Mouse (Mus musculus): ENCODE data around the gene Hmgb1. TPM values are rescaled to one million over a fixed set of nuclear protein-coding genes. Genes with fewer than 3 reads are reported as not detected.
"Not testable (repeated sequence)": the region's sequence is repeated elsewhere in the genome, so short reads cannot be mapped to it uniquely, and the experiment has no call there.

Gene Hmgb1
- total and polyA plus RNA-seq, 3 experiments: 227 to 899 (median 288) TPM

- in situ Hi-C loops (cut with MboI; ENCODE audit: low pct_ligation_motif_present, low pct_unique_long_range_greater_than_20kb, low sequenced_read_pairs): no loop called here
- no peak overlapping the region for H3K27ac ChIP-seq (ENCODE audit: insufficient read depth, low read depth)
- H3K9ac ChIP-seq (ENCODE audit: insufficient read depth, low read depth): no peak overlapping the region
- TF ChIP-seq EP300 (IDR thresholded peaks at IDR 0.05; ENCODE audit: low read length): no peak
- TF ChIP-seq ZC3H11A (IDR thresholded peaks at IDR 0.05; ENCODE audit: low read depth, low read length): no peak
- no peak for TF ChIP-seq SMC3 (IDR thresholded peaks at IDR 0.05; ENCODE audit: low read depth, low read length)
- TF ChIP-seq ZNF384 (IDR thresholded peaks at IDR 0.05; ENCODE audit: low read depth, low read length): no peak
- no peak for TF ChIP-seq RCOR1 (conservative IDR thresholded peaks at IDR 0.05; ENCODE audit: low read depth, low read length)
- no peak for TF ChIP-seq NELFE (IDR thresholded peaks at IDR 0.05; ENCODE audit: low read depth, low read length)
- TF ChIP-seq MXI1 (IDR thresholded peaks at IDR 0.05; ENCODE audit: low read depth, low read length): no peak
- no peak for TF ChIP-seq UBTF (IDR thresholded peaks at IDR 0.05; ENCODE audit: low read depth, low read length)
- no peak for TF ChIP-seq USF2 (conservative IDR thresholded peaks at IDR 0.05; ENCODE audit: low read depth, low read length)
- no peak for TF ChIP-seq CHD2 (IDR thresholded peaks at IDR 0.05; ENCODE audit: low read length)
- no peak for DNase-seq (ENCODE audit: extremely low read depth)
- no peaks in the 10 kb centered on the region for H3K9me3 ChIP-seq (replicated peaks; ENCODE audit: low read length)
- no peaks in the 10 kb centered on the region for H3K27me3 ChIP-seq (replicated peaks)
- H3K4me1 ChIP-seq (ENCODE audit: control insufficient read depth in 1 of 2, insufficient read depth in 2 of 2): peaks cover 0 to 4% of the 10 kb centered on the region in 2 experiments; a peak in 3 of 4 replicates
- H3K4me2 ChIP-seq (ENCODE audit: insufficient read depth, low read depth, poor library complexity, severe bottlenecking): no peak overlapping the region
- dilution Hi-C loops (cut with MboI; ENCODE audit: extremely low pct_ligation_motif_present, extremely low pct_unique_long_range_greater_than_20kb, low sequenced_read_pairs): no loop called here
- H3K4me3 ChIP-seq (replicated peaks in 1 of 3; ENCODE audit: low read depth in 2 of 3, low read length in 2 of 3, poor library complexity in 1 of 3): no peak overlapping the region
- H3K36me3 ChIP-seq (replicated peaks in 1 of 2; ENCODE audit: control insufficient read depth in 1 of 2, insufficient read depth in 1 of 2, low read length in 1 of 2): no peaks in the 10 kb centered on the region
- H3K79me2 ChIP-seq (replicated peaks; ENCODE audit: control insufficient read depth, extremely low read depth, insufficient read depth, poor library complexity, severe bottlenecking): no peaks in the 10 kb centered on the region
Measured at GRCm38 (mm10) chr5:149140336-149140735, 44.0 kb downstream of the Hmgb1 start.

GRCm38 (mm10) chr5:149138087-149138486 is 46.2 kb downstream of the Hmgb1 start:
- H3K27me3 ChIP-seq (replicated peaks); H3K9me3 ChIP-seq (replicated peaks; ENCODE audit: low read length); dilution Hi-C loops (cut with MboI; ENCODE audit: extremely low pct_ligation_motif_present, extremely low pct_unique_long_range_greater_than_20kb, low sequenced_read_pairs); H3K4me2 ChIP-seq (ENCODE audit: insufficient read depth, low read depth, poor library complexity, severe bottlenecking); H3K36me3 ChIP-seq (replicated peaks in 1 of 2; ENCODE audit: control insufficient read depth in 1 of 2, insufficient read depth in 1 of 2, low read length in 1 of 2); H3K9ac ChIP-seq (ENCODE audit: insufficient read depth, low read depth); H3K27ac ChIP-seq (ENCODE audit: insufficient read depth, low read depth); DNase-seq (ENCODE audit: extremely low read depth); H3K79me2 ChIP-seq (replicated peaks; ENCODE audit: control insufficient read depth, extremely low read depth, insufficient read depth, poor library complexity, severe bottlenecking); H3K4me3 ChIP-seq (replicated peaks in 1 of 3; ENCODE audit: low read depth in 2 of 3, low read length in 2 of 3, poor library complexity in 1 of 3); in situ Hi-C loops (cut with MboI; ENCODE audit: low pct_ligation_motif_present, low pct_unique_long_range_greater_than_20kb, low sequenced_read_pairs); H3K4me1 ChIP-seq (ENCODE audit: control insufficient read depth in 1 of 2, insufficient read depth in 2 of 2): not testable (repeated sequence)
- 0 out of 2 replicates have a peak, but pooled peaks have one; percentile 19 for TF ChIP-seq TBP (conservative IDR thresholded peaks at IDR 0.05; ENCODE audit: low read depth, low read length)

- Histone ChIP-seq H3K9ac (ENCODE audit: insufficient read depth, low read depth) (no peak overlapping the region), H3K4me3 (replicated peaks in 1 of 3; ENCODE audit: low read depth in 2 of 3, low read length in 2 of 3, poor library complexity in 1 of 3) (no peak overlapping the region), H3K9me3 (replicated peaks; ENCODE audit: low read length) (no peaks in the 10 kb centered on the region), H3K36me3 (replicated peaks in 1 of 2; ENCODE audit: control insufficient read depth in 1 of 2, insufficient read depth in 1 of 2, low read length in 1 of 2) (no peaks in the 10 kb centered on the region), H3K4me1 (ENCODE audit: control insufficient read depth in 1 of 2, insufficient read depth in 2 of 2) (peaks cover 0 to 4% of the 10 kb centered on the region in 2 experiments; a peak in 3 of 4 replicates), H3K27me3 (replicated peaks) (no peaks in the 10 kb centered on the region), H3K27ac (ENCODE audit: insufficient read depth, low read depth) (no peak overlapping the region), H3K79me2 (replicated peaks; ENCODE audit: control insufficient read depth, extremely low read depth, insufficient read depth, poor library complexity, severe bottlenecking) (no peaks in the 10 kb centered on the region), H3K4me2 (ENCODE audit: insufficient read depth, low read depth, poor library complexity, severe bottlenecking) (no peak overlapping the region)
- dilution Hi-C loops (cut with MboI; ENCODE audit: extremely low pct_ligation_motif_present, extremely low pct_unique_long_range_greater_than_20kb, low sequenced_read_pairs) (no loop called here), in situ Hi-C loops (cut with MboI; ENCODE audit: low pct_ligation_motif_present, low pct_unique_long_range_greater_than_20kb, low sequenced_read_pairs) (no loop called here)
- DNase-seq (ENCODE audit: extremely low read depth): no peak
- TF ChIP-seq IRF4 (IDR thresholded peaks at IDR 0.05; ENCODE audit: low read depth, low read length) (no peak), CTCF (conservative IDR thresholded peaks at IDR 0.05 in 1 of 2, IDR thresholded peaks at IDR 0.05 in 1 of 2; ENCODE audit: low read depth in 2 of 2, low read length in 2 of 2) (no peak), SIN3A (IDR thresholded peaks at IDR 0.05; ENCODE audit: low read length) (no peak), ZC3H11A (IDR thresholded peaks at IDR 0.05; ENCODE audit: low read depth, low read length) (no peak)
Measured at GRCm38 (mm10) chr5:149137447-149137846, 46.8 kb downstream of the Hmgb1 start.

All from CH12.LX (cell line).